Mouse (Mus musculus): ENCODE results near the gene Gm16513. TPM values are rescaled to one million over a fixed set of nuclear protein-coding genes. Genes with fewer than 3 reads are reported as not detected.
"Not testable (repeated sequence)": the region's sequence is repeated elsewhere in the genome, so short reads cannot be mapped to it uniquely, and the experiment has no call there.

Gene Gm16513
- polyA plus RNA-seq (2015; fragmentation: Nextera tagmentation; extraction: Ambion mirVana): not detected in 2 replicates

- H3K4me1 ChIP-seq (replicated peaks); H3K27me3 ChIP-seq; ATAC-seq (ENCODE audit: insufficient read depth); H3K4me2 ChIP-seq; H3K36me3 ChIP-seq (replicated peaks); H3K9me3 ChIP-seq (replicated peaks); H3K4me3 ChIP-seq (replicated peaks); H3K27ac ChIP-seq (replicated peaks); H3K9ac ChIP-seq: not testable (repeated sequence)
- no CpG with 5 or more reads among the region's 1 CpGs for WGBS (ENCODE audit: insufficient replicate concordance)
Observed at GRCm38 (mm10) chr5:95182324-95182723, at the start of gene Gm16513. Gene Gm16513 (plus strand): TSS chr5:95182624.

Other genes starting within 250 kb of the Gm16513 start
- gene Gm6367, start 194.0 kb upstream of the Gm16513 start, polyA plus RNA-seq (2015; fragmentation: Nextera tagmentation; extraction: Ambion mirVana): not detected in 2 replicates
- not detected in 2 replicates for gene Gm7942, start 75.7 kb upstream of the Gm16513 start, polyA plus RNA-seq (2015; fragmentation: Nextera tagmentation; extraction: Ambion mirVana)
- not detected in 2 replicates for gene Gm10424, start 90.1 kb downstream of the Gm16513 start, polyA plus RNA-seq (2015; fragmentation: Nextera tagmentation; extraction: Ambion mirVana)
- not detected in 2 replicates for gene Gm3259, start 123.3 kb downstream of the Gm16513 start, polyA plus RNA-seq (2015; fragmentation: Nextera tagmentation; extraction: Ambion mirVana)